In the genomic region with DNA sequence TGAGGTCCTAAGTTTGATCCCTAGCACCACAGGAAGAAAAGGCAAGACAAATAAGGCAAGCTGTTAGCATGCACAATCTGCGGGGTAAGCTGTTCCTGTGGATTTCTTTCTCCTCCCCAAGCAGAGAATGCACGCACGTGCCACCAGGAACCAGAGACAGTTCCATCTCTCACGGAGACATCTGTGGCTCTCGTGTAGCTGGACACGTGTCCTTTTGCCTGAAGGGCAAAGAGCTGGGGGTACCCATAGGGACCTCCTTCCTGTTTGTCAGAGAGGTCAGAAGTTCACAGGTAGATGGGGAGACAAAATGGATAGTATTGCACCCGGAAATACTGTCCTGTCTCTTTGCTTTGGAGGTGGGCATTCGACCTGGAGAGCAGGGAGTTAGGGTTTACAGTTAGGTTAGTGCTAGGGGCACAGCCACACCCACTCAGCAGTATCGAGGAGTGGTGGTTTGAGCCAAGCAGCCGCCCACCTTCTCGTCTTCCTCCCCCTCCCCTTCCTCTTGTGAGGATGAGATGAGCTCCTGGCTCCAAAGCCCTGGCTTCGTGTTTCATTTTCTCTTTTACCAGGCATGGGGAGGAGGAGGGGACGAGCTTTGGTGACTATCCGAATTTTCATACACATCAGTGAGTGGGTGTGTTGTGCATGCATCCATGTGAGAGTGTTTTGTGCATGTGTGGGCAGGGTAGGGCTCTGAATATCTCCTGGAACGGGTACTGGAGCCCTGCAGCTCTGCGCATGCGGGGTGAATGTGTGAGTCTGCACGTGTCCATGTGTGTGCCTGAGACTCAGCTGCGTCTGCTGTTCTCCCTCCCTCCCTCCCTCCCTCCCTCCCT, we compare ENCODE assay signal across 9 mouse cellular contexts. TPM values are rescaled to one million over a fixed set of nuclear protein-coding genes. Genes with fewer than 3 reads are reported as not detected.
DNase-seq lines count a peak whose midpoint lies in the region; ATAC-seq and TF ChIP-seq lines count a peak whose summit lies in the region.
"Had no signal": no experiment of that assay in that cellular context is flagged by ENCODE, and none has a peak within 500 bp of the region (broad histone marks: within the 10 kb centered on the region; RNA-seq: fewer than 3 reads in every experiment).

No protein-coding gene starts in this region.

- no peaks in the 10 kb centered on the region for H3K36me3 ChIP-seq in heart, embryonic 13.5 days
- no peaks in the 10 kb centered on the region for H3K36me3 ChIP-seq in kidney, embryonic 16.5 days (ENCODE audit: insufficient read depth, low read length)
- H3K36me3 ChIP-seq in midbrain, embryonic 16.5 days (ENCODE audit: control insufficient read depth, insufficient read depth, low read length) = no peaks in the 10 kb centered on the region

- no peak for TF ChIP-seq CTCF in bone marrow macrophage, adult 2 months (IDR thresholded peaks at IDR 0.05; ENCODE audit: low read depth, low read length)
- TF ChIP-seq CTCF in embryonic fibroblast, embryonic 13.5 days (IDR thresholded peaks at IDR 0.05; ENCODE audit: borderline replicate concordance, insufficient read depth, low read length) = no peak

- ATAC-seq in heart, embryonic 13.5 days (ENCODE audit: extremely low read depth, insufficient number of reproducible peaks, low FRiP score, low TSS enrichment) = peak; percentile 16; the same call in 1 of the 2 replicates
- peak; percentile 40 for ATAC-seq in kidney, embryonic 16.5 days (ENCODE audit: low FRiP score, low TSS enrichment)
- ATAC-seq in midbrain, embryonic 16.5 days = peak; percentile 65

- peak overlapping the region; percentile 68 for H3K4me2 ChIP-seq in heart, embryonic 13.5 days
- peak overlapping the region; percentile 41 for H3K4me2 ChIP-seq in kidney, embryonic 16.5 days (replicated peaks; ENCODE audit: low read depth, low read length)
- peak overlapping the region; percentile 93 for H3K4me2 ChIP-seq in midbrain, embryonic 16.5 days (ENCODE audit: low read length)

- peak overlapping the region; percentile 48 for H3K4me3 ChIP-seq in bone marrow macrophage, adult 2 months (ENCODE audit: insufficient read depth, low read length)
- 0 out of 2 replicates have a peak overlapping the region, but pooled peaks have one; percentile 3 for H3K4me3 ChIP-seq in embryonic fibroblast, embryonic 13.5 days (ENCODE audit: insufficient read depth, low read length)
- peak overlapping the region; percentile 35 for H3K4me3 ChIP-seq in heart, embryonic 13.5 days
- peak overlapping the region; percentile 2 for H3K4me3 ChIP-seq in kidney, embryonic 16.5 days (ENCODE audit: low read length)
- peak overlapping the region; percentile 22 for H3K4me3 ChIP-seq in midbrain, embryonic 16.5 days (ENCODE audit: low read depth, low read length)

- H3K9me3 ChIP-seq in heart, embryonic 13.5 days = no peaks in the 10 kb centered on the region
- H3K9me3 ChIP-seq in kidney, embryonic 16.5 days (ENCODE audit: low read length) = no peaks in the 10 kb centered on the region
- H3K9me3 ChIP-seq in midbrain, embryonic 16.5 days (replicated peaks; ENCODE audit: control insufficient read depth, low read length, poor library complexity, severe bottlenecking) = no peaks in the 10 kb centered on the region

- H3K27ac ChIP-seq in bone marrow macrophage, adult 2 months (ENCODE audit: insufficient read depth, low read depth, low read length) = peak overlapping the region; percentile 12; the same call in 1 of the 2 replicates
- H3K27ac ChIP-seq in embryonic fibroblast, embryonic 13.5 days (ENCODE audit: insufficient read depth, low read length) = peak overlapping the region; percentile 32
- peak overlapping the region; percentile 92 for H3K27ac ChIP-seq in heart, embryonic 13.5 days (replicated peaks)
- peak overlapping the region; percentile 27 for H3K27ac ChIP-seq in kidney, embryonic 16.5 days (ENCODE audit: low read length)
- peak overlapping the region; percentile 87 for H3K27ac ChIP-seq in midbrain, embryonic 16.5 days (ENCODE audit: low read length)

- WGBS in heart, embryonic 13.5 days = 4% methylated on average over 19 of the region's 19 CpGs
- WGBS in kidney, embryonic 16.5 days = 3% methylated on average over 19 of the region's 19 CpGs
- 7% methylated on average over 19 of the region's 19 CpGs for WGBS in midbrain, embryonic 16.5 days

- H3K27me3 ChIP-seq in heart, embryonic 13.5 days (replicated peaks) = no peaks in the 10 kb centered on the region
- no peaks in the 10 kb centered on the region for H3K27me3 ChIP-seq in kidney, embryonic 16.5 days (ENCODE audit: insufficient read depth, low read length)
- no peaks in the 10 kb centered on the region for H3K27me3 ChIP-seq in midbrain, embryonic 16.5 days (ENCODE audit: control insufficient read depth, insufficient read depth, low read depth, low read length)

- peaks cover 52% of the 10 kb centered on the region for H3K4me1 ChIP-seq in bone marrow macrophage, adult 2 months (ENCODE audit: control insufficient read depth, insufficient read depth, low read length)
- peaks cover 20% of the 10 kb centered on the region for H3K4me1 ChIP-seq in embryonic fibroblast, embryonic 13.5 days (ENCODE audit: control insufficient read depth, insufficient read depth, low read length)
- peaks cover 94% of the 10 kb centered on the region for H3K4me1 ChIP-seq in heart, embryonic 13.5 days
- peaks cover 94% of the 10 kb centered on the region for H3K4me1 ChIP-seq in kidney, embryonic 16.5 days (ENCODE audit: insufficient read depth, low read length)
- H3K4me1 ChIP-seq in midbrain, embryonic 16.5 days (ENCODE audit: control insufficient read depth, insufficient read depth, low read length) = peaks cover 86% of the 10 kb centered on the region

- DNase-seq in CD8-positive naive resting alpha-beta T cell, adult 2 months (ENCODE audit: low read depth in 2 of 2, low spot score in 2 of 2) = peak; percentile 41 to 63
- DNase-seq in liver = peak; percentile 84
- peak; percentile 98 for DNase-seq in telencephalon, adult 2 months (ENCODE audit: low read depth, low spot score)

- peak overlapping the region; percentile 76 for H3K9ac ChIP-seq in heart, embryonic 13.5 days
- peak overlapping the region; percentile 34 for H3K9ac ChIP-seq in kidney, embryonic 16.5 days (replicated peaks; ENCODE audit: low read length)
- peak overlapping the region; percentile 31 for H3K9ac ChIP-seq in midbrain, embryonic 16.5 days (ENCODE audit: low read depth, low read length)

- no peak for TF ChIP-seq POLR2A in bone marrow macrophage, adult 2 months (IDR thresholded peaks at IDR 0.05; ENCODE audit: borderline replicate concordance, low read depth, low read length)
- no peak for TF ChIP-seq POLR2A in embryonic fibroblast, embryonic 13.5 days (IDR thresholded peaks at IDR 0.05; ENCODE audit: low read depth, low read length)

RNA-seq across cellular contexts. Expression of a gene that starts 6.6 kb away (rescaled TPM):
- 20.7 and 23.5 TPM in 2 replicates for polyA plus RNA-seq in bone marrow macrophage, adult 2 months (2012; ENCODE audit: insufficient read depth, insufficient read length, missing spikeins)
- polyA plus RNA-seq in embryonic fibroblast, embryonic 13.5 days (2011; ENCODE audit: insufficient read length, low read depth, missing spikeins) = 66.0 and 83.9 TPM in 2 replicates
- polyA plus RNA-seq in heart, embryonic 13.5 days (2015; fragmentation: Nextera tagmentation; extraction: Ambion mirVana) = 30.0 and 32.0 TPM in 2 replicates
- polyA plus RNA-seq in kidney, embryonic 16.5 days (2015; fragmentation: Nextera tagmentation; extraction: Ambion mirVana) = 24.4 and 25.9 TPM in 2 replicates
- 139 and 149 TPM in 2 replicates for polyA plus RNA-seq in midbrain, embryonic 16.5 days (2015; fragmentation: Nextera tagmentation; extraction: Ambion mirVana)

RNA-seq across cellular contexts. Expression of a gene that starts 17.8 kb away (rescaled TPM):
- polyA plus RNA-seq in bone marrow macrophage, adult 2 months (2012; ENCODE audit: insufficient read depth, insufficient read length, missing spikeins) = 26.9 and 32.2 TPM in 2 replicates
- polyA plus RNA-seq in embryonic fibroblast, embryonic 13.5 days (2011; ENCODE audit: insufficient read length, low read depth, missing spikeins) = 50.1 and 58.1 TPM in 2 replicates
- polyA plus RNA-seq in heart, embryonic 13.5 days (2015; fragmentation: Nextera tagmentation; extraction: Ambion mirVana) = 35.1 and 37.4 TPM in 2 replicates
- polyA plus RNA-seq in kidney, embryonic 16.5 days (2015; fragmentation: Nextera tagmentation; extraction: Ambion mirVana) = 71.4 and 73.9 TPM in 2 replicates
- 75.1 and 77.5 TPM in 2 replicates for polyA plus RNA-seq in midbrain, embryonic 16.5 days (2015; fragmentation: Nextera tagmentation; extraction: Ambion mirVana)

RNA-seq across cellular contexts. Expression of a gene that starts 28.1 kb away (rescaled TPM):
- 7.4 and 8.2 TPM in 2 replicates for polyA plus RNA-seq in bone marrow macrophage, adult 2 months (2012; ENCODE audit: insufficient read depth, insufficient read length, missing spikeins)
- 18.7 and 23.7 TPM in 2 replicates for polyA plus RNA-seq in embryonic fibroblast, embryonic 13.5 days (2011; ENCODE audit: insufficient read length, low read depth, missing spikeins)
- 5.9 and 6.4 TPM in 2 replicates for polyA plus RNA-seq in heart, embryonic 13.5 days (2015; fragmentation: Nextera tagmentation; extraction: Ambion mirVana)
- 2.2 and 2.4 TPM in 2 replicates for polyA plus RNA-seq in kidney, embryonic 16.5 days (2015; fragmentation: Nextera tagmentation; extraction: Ambion mirVana)
- polyA plus RNA-seq in midbrain, embryonic 16.5 days (2015; fragmentation: Nextera tagmentation; extraction: Ambion mirVana) = 3.5 and 5.2 TPM in 2 replicates

RNA-seq across cellular contexts. Expression of a gene that starts 46.0 kb away (rescaled TPM):
- polyA plus RNA-seq in bone marrow macrophage, adult 2 months (2012; ENCODE audit: insufficient read depth, insufficient read length, missing spikeins) = not detected in 2 replicates
- polyA plus RNA-seq in embryonic fibroblast, embryonic 13.5 days (2011; ENCODE audit: insufficient read length, low read depth, missing spikeins) = 0.35 TPM in 1 of 2 replicates, not detected in the other
- polyA plus RNA-seq in heart, embryonic 13.5 days (2015; fragmentation: Nextera tagmentation; extraction: Ambion mirVana) = not detected in 2 replicates
- polyA plus RNA-seq in kidney, embryonic 16.5 days (2015; fragmentation: Nextera tagmentation; extraction: Ambion mirVana) = 0.11 TPM in 1 of 2 replicates, not detected in the other
- polyA plus RNA-seq in midbrain, embryonic 16.5 days (2015; fragmentation: Nextera tagmentation; extraction: Ambion mirVana) = not detected in 2 replicates
- polyA plus RNA-seq: large intestine, adult 2 months had no signal

RNA-seq across cellular contexts. Expression of a gene that starts 48.2 kb away (rescaled TPM):
- 78.4 and 79.3 TPM in 2 replicates for polyA plus RNA-seq in bone marrow macrophage, adult 2 months (2012; ENCODE audit: insufficient read depth, insufficient read length, missing spikeins)
- 77.7 and 83.8 TPM in 2 replicates for polyA plus RNA-seq in embryonic fibroblast, embryonic 13.5 days (2011; ENCODE audit: insufficient read length, low read depth, missing spikeins)
- 14.6 and 15.7 TPM in 2 replicates for polyA plus RNA-seq in heart, embryonic 13.5 days (2015; fragmentation: Nextera tagmentation; extraction: Ambion mirVana)
- polyA plus RNA-seq in kidney, embryonic 16.5 days (2015; fragmentation: Nextera tagmentation; extraction: Ambion mirVana) = 23.7 and 24.2 TPM in 2 replicates
- polyA plus RNA-seq in midbrain, embryonic 16.5 days (2015; fragmentation: Nextera tagmentation; extraction: Ambion mirVana) = 29.2 and 33.2 TPM in 2 replicates

Comparison
In these comparisons a context has a peak if more than half of its experiments do, and no peak if none do; other contexts are left out.
1. Peak in every context shown above with its lines: DNase-seq, ATAC-seq, H3K4me3 ChIP-seq and H3K27ac ChIP-seq.
2. H3K27ac ChIP-seq: peak in every context shown above with its lines; median percentile 92 in heart, embryonic 13.5 days; 87 in midbrain, embryonic 16.5 days; 32 in embryonic fibroblast, embryonic 13.5 days; 27 in kidney, embryonic 16.5 days; 12 in bone marrow macrophage, adult 2 months.
3. H3K4me2 ChIP-seq: peak in every context shown above with its lines; median percentile 93 in midbrain, embryonic 16.5 days; 68 in heart, embryonic 13.5 days; 41 in kidney, embryonic 16.5 days.